Mouse (Mus musculus): ENCODE results near the gene Rhoj.
"Not testable (repeated sequence)": the region's sequence is repeated elsewhere in the genome, so short reads cannot be mapped to it uniquely, and the experiment has no call there.

Rhoj gene

GRCm38 (mm10) chr12:75389308-75390135, 81.4 kb downstream of the Rhoj start:
- DNase-seq (ENCODE audit: low read depth in 2 of 2, low spot score in 2 of 2): peak in 1 of 2 experiments; percentile 3

- no peak for DNase-seq (ENCODE audit: low read depth in 2 of 2, low spot score in 2 of 2)
Measured at GRCm38 (mm10) chr12:75391526-75391925, 83.4 kb downstream of the Rhoj start.

GRCm38 (mm10) chr12:75394011-75394773, 86.1 kb downstream of the Rhoj start:
- no peak for DNase-seq (ENCODE audit: low read depth in 2 of 2, low spot score in 2 of 2)

GRCm38 (mm10) chr12:75396616-75397015, 88.5 kb downstream of the Rhoj start:
- no peak for DNase-seq (ENCODE audit: low read depth in 2 of 2, low spot score in 2 of 2)

GRCm38 (mm10) chr12:75397077-75397476, 89.0 kb downstream of the Rhoj start:
- DNase-seq (ENCODE audit: low read depth in 2 of 2, low spot score in 2 of 2): no peak

GRCm38 (mm10) chr12:75412964-75413363, 104.8 kb downstream of the Rhoj start:
- peak in 1 of 2 experiments; percentile 2 for DNase-seq (ENCODE audit: low read depth in 2 of 2, low spot score in 2 of 2)

- no peak for DNase-seq (ENCODE audit: low read depth in 2 of 2, low spot score in 2 of 2)
Measured at GRCm38 (mm10) chr12:75414991-75415390, 106.9 kb downstream of the Rhoj start.

- no peak for DNase-seq (ENCODE audit: low read depth in 2 of 2, low spot score in 2 of 2)
Measured at GRCm38 (mm10) chr12:75416681-75417080, 108.6 kb downstream of the Rhoj start, which contains the start of gene Gphb5. Gene Gphb5 (minus strand): TSS chr12:75416781.

GRCm38 (mm10) chr12:75424359-75424758, 116.2 kb downstream of the Rhoj start:
- DNase-seq (ENCODE audit: low read depth in 2 of 2, low spot score in 2 of 2): no peak

- DNase-seq (ENCODE audit: low read depth in 2 of 2, low spot score in 2 of 2): no peak
Measured at GRCm38 (mm10) chr12:75424817-75425216, 116.7 kb downstream of the Rhoj start.

- DNase-seq (ENCODE audit: low read depth in 2 of 2, low spot score in 2 of 2): no peak
Measured at GRCm38 (mm10) chr12:75425882-75426281, 117.8 kb downstream of the Rhoj start.

- no peak for DNase-seq (ENCODE audit: low read depth in 2 of 2, low spot score in 2 of 2)
Measured at GRCm38 (mm10) chr12:75428719-75429118, 120.6 kb downstream of the Rhoj start.

GRCm38 (mm10) chr12:75429685-75430396, 121.7 kb downstream of the Rhoj start:
- no peak for DNase-seq (ENCODE audit: low read depth in 2 of 2, low spot score in 2 of 2)

GRCm38 (mm10) chr12:75432400-75432799, 124.3 kb downstream of the Rhoj start:
- not testable (repeated sequence) for DNase-seq (ENCODE audit: low read depth in 2 of 2, low spot score in 2 of 2)

GRCm38 (mm10) chr12:75446245-75446644, 138.1 kb downstream of the Rhoj start:
- no peak for DNase-seq (ENCODE audit: low read depth in 2 of 2, low spot score in 2 of 2)

- DNase-seq (ENCODE audit: low read depth in 2 of 2, low spot score in 2 of 2): no peak
Measured at GRCm38 (mm10) chr12:75448921-75449320, 140.8 kb downstream of the Rhoj start.

- peak in 1 of 2 experiments; percentile 4 for DNase-seq (ENCODE audit: low read depth in 2 of 2, low spot score in 2 of 2)
Measured at GRCm38 (mm10) chr12:75449475-75449966, 141.4 kb downstream of the Rhoj start.

GRCm38 (mm10) chr12:75450011-75450410, 141.9 kb downstream of the Rhoj start:
- DNase-seq (ENCODE audit: low read depth in 2 of 2, low spot score in 2 of 2): no peak

GRCm38 (mm10) chr12:75450592-75450991, 142.5 kb downstream of the Rhoj start:
- DNase-seq (ENCODE audit: low read depth in 2 of 2, low spot score in 2 of 2): no peak

Data from CD8-positive naive resting alpha-beta T cell, adult 2 months (primary cell).